ENCODE assay signal across 10 mouse cellular contexts in genomic region chr2:92934312-92934982, GRCm38 (mm10). TPM values are rescaled to one million over a fixed set of nuclear protein-coding genes. Genes with fewer than 3 reads are reported as not detected.
DNase-seq lines count a peak whose midpoint lies in the region; ATAC-seq and TF ChIP-seq lines count a peak whose summit lies in the region.
"Had no signal": no experiment of that assay in that cellular context is flagged by ENCODE, and none has a peak within 500 bp of the region (broad histone marks: within the 10 kb centered on the region; RNA-seq: fewer than 3 reads in every experiment).

No protein-coding gene starts in this region.

- TF ChIP-seq CTCF in E14TG2a.4 (conservative IDR thresholded peaks at IDR 0.05; ENCODE audit: low read length) = no peak

- peak; percentile 52 for DNase-seq in cerebellum, adult 8-10 months
- peak; percentile 55 to 69 for DNase-seq in frontal cortex, postnatal 10 days (ENCODE audit: low spot score in 2 of 2)
- peak; percentile 57 for DNase-seq in left cerebral cortex, postnatal 4 days
- DNase-seq in gastrocnemius, adult 8-10 months (ENCODE audit: low spot score in 2 of 2) = no peak
- no peak for DNase-seq in kidney, postnatal 14 days

- peaks cover 14% of the 10 kb centered on the region for H3K9me3 ChIP-seq in E14TG2a.4 (ENCODE audit: low read length)
- H3K9me3 ChIP-seq: embryonic facial prominence, embryonic 12.5 days had no signal

- H3K4me1 ChIP-seq in E14TG2a.4 (replicated peaks; ENCODE audit: low read depth, low read length) = peaks cover 55% of the 10 kb centered on the region

- intact Hi-C loops in left cerebral cortex, postnatal 4 days (cut with DNase I) = no loop called here

- H3K36me3 ChIP-seq in E14TG2a.4 (ENCODE audit: insufficient read depth, low read length) = no peaks in the 10 kb centered on the region
- H3K36me3 ChIP-seq: embryonic facial prominence, embryonic 12.5 days had no signal

- no peak for ATAC-seq in megakaryocyte-erythroid progenitor cell, adult 5-6 weeks (replicated peaks; ENCODE audit: low FRiP score, low TSS enrichment, poor library complexity, severe bottlenecking)
- ATAC-seq in CD4-positive, CD25-positive, alpha-beta regulatory T cell, adult 4 months = no peak

- no peaks in the 10 kb centered on the region for H3K27me3 ChIP-seq in E14TG2a.4 (ENCODE audit: insufficient read depth, low read length)
- H3K27me3 ChIP-seq: embryonic facial prominence, embryonic 12.5 days had no signal

- H3K4me3 ChIP-seq in E14TG2a.4 (replicated peaks; ENCODE audit: low read length) = peak overlapping the region; percentile 20; the same call in 1 of the 2 replicates
- H3K4me3 ChIP-seq: embryonic facial prominence, embryonic 12.5 days had no signal

RNA-seq across cellular contexts. Expression of gene Syt13, which starts 19.5 kb away (rescaled TPM):
- 10 to 100 TPM; 24.3 to 31.7 TPM for total RNA-seq in left cerebral cortex, postnatal 4 days (2021)
- not detected in 2 replicates for total RNA-seq in megakaryocyte-erythroid progenitor cell, adult 5-6 weeks (2014; fragmentation: Nextera tagmentation)
- not detected in 2 replicates for total RNA-seq in megakaryocyte-erythroid progenitor cell, adult 5-6 weeks (2017)
- total RNA-seq in gastrocnemius, adult 8-10 months (2022) = under 1 TPM in 1 of 4 experiments, not detected in 3; 0.10 TPM
- polyA plus RNA-seq in CD4-positive, CD25-positive, alpha-beta regulatory T cell, adult 4 months (2017; shearing (Covaris generic)) = not detected
- total RNA-seq: MEL had no signal

Comparison
In these comparisons a context has a peak if more than half of its experiments do, and no peak if none do; other contexts are left out.
1. DNase-seq: peak in cerebellum, adult 8-10 months (single experiment), frontal cortex, postnatal 10 days (2 of 2) and left cerebral cortex, postnatal 4 days (single experiment); none in gastrocnemius, adult 8-10 months (0 of 2) and kidney, postnatal 14 days (single experiment).
2. RNA of gene Syt13, which starts 19.5 kb away (total RNA-seq): 24.3 to 31.7 TPM in left cerebral cortex, postnatal 4 days; 0.10 TPM in gastrocnemius, adult 8-10 months and not detected in megakaryocyte-erythroid progenitor cell, adult 5-6 weeks; every median in the first group is over 10 times any median in the second.